Mouse (Mus musculus) liver, embryonic 16.5 days (tissue): ENCODE measurements at regions not wholly inside any gene's neighbourhood (a gene's known extent, or its start where the extent isn't known, plus 50 kb on each side); places are given as distances from the start of the nearest gene placed in this dataset.
A peak's percentile ranks its signal among the peaks of the same experiment; 100 is the strongest.

Experiments
- ATAC-seq: fragments of 200-750 bp; cut with Nextera tagmentation; 2 replicates; pipeline ENCODE4 v1.8.0; 2017; ENCODE audit warnings: low read depth, mild to moderate bottlenecking, moderate number of reproducible peaks, moderate library complexity
- H3K27ac ChIP-seq: fragments of 300-500 bp; sonication (generic); 2 replicates; pipeline ENCODE4 v1.5.1; 2014; ENCODE audit warnings: mild to moderate bottlenecking, low read length
- H3K27me3 ChIP-seq: fragments of 300-500 bp; sonication (generic); 2 replicates; pipeline ENCODE4 v1.6.1; 2014; ENCODE audit warnings: low read depth, low read length, mixed read lengths; ENCODE audit not compliant: control insufficient read depth, insufficient read depth
- H3K36me3 ChIP-seq: fragments of 300-500 bp; sonication (generic); 2 replicates; pipeline ENCODE4 v1.6.1; 2014; ENCODE audit warnings: mild to moderate bottlenecking; ENCODE audit not compliant: control insufficient read depth, insufficient read depth
- H3K4me1 ChIP-seq: fragments of 300-500 bp; sonication (generic); 2 replicates; pipeline ENCODE4 v1.6.1; 2014; ENCODE audit warnings: low read depth, low read length, mixed read lengths; ENCODE audit not compliant: control insufficient read depth
- H3K4me2 ChIP-seq: fragments of 300-500 bp; sonication (generic); 2 replicates; pipeline ENCODE4 v1.6.1; 2014; ENCODE audit warnings: low read depth, low read length, mixed read lengths
- H3K4me3 ChIP-seq: fragments of 300-500 bp; sonication (generic); 2 replicates; pipeline ENCODE4 v1.5.1; 2014; ENCODE audit warnings: low read depth, mild to moderate bottlenecking, low read length
- H3K9ac ChIP-seq: fragments of 300-500 bp; sonication (generic); 2 replicates; pipeline ENCODE4 v1.6.1; 2014; ENCODE audit warnings: low read depth, low read length
- H3K9me3 ChIP-seq: fragments of 300-500 bp; sonication (generic); replicated peaks from 2 replicates; pipeline ENCODE4 v1.6.1; 2016; ENCODE audit warnings: low read length; ENCODE audit not compliant: control insufficient read depth
- WGBS: fragments of 180-500 bp; shearing (Covaris S2); extraction: QIAGEN DNeasy Blood & Tissue Kit; methylation state at CpG from one replicate; pipeline ENCODE4 v1.1.7; 2014; ENCODE audit not compliant: insufficient replicate concordance; 5-methylcytosine and 5-hydroxymethylcytosine counted together

DNA sequence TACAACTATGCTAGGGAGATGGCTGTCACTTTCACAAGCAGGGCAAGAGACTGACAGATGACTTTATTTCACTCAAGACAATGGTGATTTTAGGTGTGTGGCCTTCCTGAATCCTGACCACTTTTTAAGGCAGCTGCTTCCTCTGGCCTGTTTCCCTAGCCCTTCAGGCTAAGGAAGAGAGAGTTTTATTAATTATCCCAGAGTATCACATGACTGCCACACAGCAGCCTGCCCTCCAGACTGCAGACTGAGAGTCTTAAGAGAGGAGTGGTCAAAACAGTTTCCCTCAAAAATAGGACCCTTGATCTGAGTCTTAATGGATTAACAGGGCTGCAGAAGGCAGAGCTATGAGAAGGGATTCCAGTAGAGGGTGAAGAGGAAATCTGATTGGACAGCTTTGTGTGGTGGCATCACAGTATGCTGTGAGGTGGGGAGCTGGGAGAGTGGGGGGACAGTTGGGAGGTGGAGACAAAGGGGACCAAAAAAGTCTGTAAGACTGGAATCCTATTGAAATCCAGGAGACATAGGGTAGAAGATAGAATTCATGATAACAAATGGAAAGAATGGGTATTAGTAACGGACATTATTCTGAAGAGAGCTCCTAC is 61.8 kb upstream of the Zeb2 start:
- no peaks in the 10 kb centered on the region for H3K9me3 ChIP-seq
- ATAC-seq, result no peak
- no peaks in the 10 kb centered on the region for H3K27me3 ChIP-seq
- H3K4me2 ChIP-seq, result no peak overlapping the region
- no peak overlapping the region for H3K9ac ChIP-seq
- H3K36me3 ChIP-seq, result no peaks in the 10 kb centered on the region
- no peak overlapping the region for H3K4me3 ChIP-seq
- WGBS, result 82% methylated on average over 1 of the region's 1 CpGs
- peaks cover 8% of the 10 kb centered on the region for H3K4me1 ChIP-seq
- H3K27ac ChIP-seq, result no peak overlapping the region

DNA sequence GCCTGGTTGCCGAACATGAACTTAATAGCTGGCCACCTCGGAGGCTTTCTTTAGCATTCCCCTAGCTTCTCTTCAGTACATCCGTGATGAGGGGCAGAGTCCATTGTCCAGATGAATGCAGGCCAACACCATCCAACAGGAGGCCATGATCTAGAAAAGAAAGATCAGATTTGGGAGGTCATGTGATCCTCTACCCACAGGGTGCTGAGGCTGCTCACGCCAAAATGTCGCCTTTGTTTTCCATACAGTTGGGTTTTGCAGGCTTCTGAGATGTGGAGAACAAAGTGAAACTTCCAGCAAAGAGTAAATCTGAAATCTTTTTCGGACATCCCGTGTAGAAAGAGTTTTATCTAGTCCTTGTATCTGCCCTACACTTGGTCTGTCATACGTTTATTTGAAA is 55.2 kb upstream of the Zeb2 start:
- peak overlapping the region; percentile 61 for H3K4me2 ChIP-seq
- peaks cover 26% of the 10 kb centered on the region for H3K4me1 ChIP-seq
- H3K27ac ChIP-seq, result no peak overlapping the region; the same call in 1 of the 2 replicates
- no peak overlapping the region for H3K4me3 ChIP-seq
- no peak for ATAC-seq
- no peaks in the 10 kb centered on the region for H3K36me3 ChIP-seq
- no peak overlapping the region for H3K9ac ChIP-seq
- H3K27me3 ChIP-seq, result no peaks in the 10 kb centered on the region
- 39% methylated on average over 8 of the region's 8 CpGs for WGBS
- H3K9me3 ChIP-seq, result no peaks in the 10 kb centered on the region

DNA sequence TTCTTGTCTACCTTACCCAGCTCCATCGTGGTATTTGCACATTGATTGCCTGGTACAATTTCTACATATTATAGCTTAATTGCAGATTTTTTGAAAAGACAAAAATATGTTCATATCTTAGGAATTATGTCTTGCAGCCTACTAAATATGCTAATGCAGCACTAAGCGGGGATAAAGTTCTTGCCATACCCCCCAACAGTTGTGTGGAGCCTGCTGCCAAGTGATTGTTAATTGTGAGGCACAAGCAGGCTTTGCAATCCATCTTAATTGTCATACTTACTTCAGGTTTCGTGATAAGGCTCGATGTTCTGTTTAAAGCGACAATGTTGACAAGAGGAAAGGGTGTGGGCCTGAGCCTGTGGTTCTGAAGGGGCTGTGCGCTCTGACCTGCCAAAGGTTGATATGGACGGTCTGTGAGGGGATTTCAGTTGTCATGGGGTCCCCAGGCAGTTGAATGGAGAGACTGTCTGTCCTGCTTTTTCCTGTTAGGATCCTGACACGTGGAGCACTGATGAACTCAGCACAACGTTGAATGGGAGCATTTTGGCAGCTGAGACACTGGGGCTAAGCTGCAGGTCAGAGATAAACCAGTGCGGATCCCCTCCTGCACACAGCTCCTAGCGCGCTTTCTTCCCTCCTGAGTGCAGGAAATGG is 54.5 kb upstream of the Zeb2 start:
- 14% methylated on average over 12 of the region's 12 CpGs for WGBS
- Histone ChIP-seq H3K4me3 (peak overlapping the region; percentile 26), H3K9me3 (no peaks in the 10 kb centered on the region), H3K4me1 (peaks cover 26% of the 10 kb centered on the region), H3K4me2 (peak overlapping the region; percentile 61), H3K36me3 (no peaks in the 10 kb centered on the region), H3K9ac (no peak overlapping the region), H3K27ac (peak overlapping the region; percentile 63), H3K27me3 (no peaks in the 10 kb centered on the region)
- ATAC-seq, result peak; percentile 91

DNA sequence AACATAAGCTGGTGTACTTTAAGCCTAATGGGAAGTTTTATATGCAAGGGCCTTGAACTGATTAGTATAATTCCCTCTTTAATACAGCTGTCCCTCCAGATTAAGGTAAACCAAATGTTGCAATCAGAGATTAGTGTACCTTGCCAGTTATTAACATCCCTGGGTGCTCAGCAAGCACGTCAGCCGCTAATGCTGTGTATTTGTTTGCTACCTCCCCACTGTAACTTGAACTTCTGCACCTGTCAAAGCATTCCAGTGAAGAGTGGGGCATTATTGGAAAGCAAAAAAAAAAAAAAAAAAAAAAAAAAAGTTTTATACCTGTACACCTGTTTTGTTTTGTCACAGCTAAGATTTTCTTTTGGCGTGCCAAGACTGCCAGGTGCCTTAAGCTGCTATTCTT is 53.1 kb upstream of the Zeb2 start:
- no peaks in the 10 kb centered on the region for H3K9me3 ChIP-seq
- H3K4me3 ChIP-seq, result no peak overlapping the region
- no peak for ATAC-seq
- H3K4me2 ChIP-seq, result no peak overlapping the region
- 67% methylated on average over 3 of the region's 3 CpGs for WGBS
- H3K27ac ChIP-seq, result no peak overlapping the region
- no peak overlapping the region for H3K9ac ChIP-seq
- peaks cover 26% of the 10 kb centered on the region for H3K4me1 ChIP-seq
- H3K36me3 ChIP-seq, result no peaks in the 10 kb centered on the region
- H3K27me3 ChIP-seq, result no peaks in the 10 kb centered on the region

DNA sequence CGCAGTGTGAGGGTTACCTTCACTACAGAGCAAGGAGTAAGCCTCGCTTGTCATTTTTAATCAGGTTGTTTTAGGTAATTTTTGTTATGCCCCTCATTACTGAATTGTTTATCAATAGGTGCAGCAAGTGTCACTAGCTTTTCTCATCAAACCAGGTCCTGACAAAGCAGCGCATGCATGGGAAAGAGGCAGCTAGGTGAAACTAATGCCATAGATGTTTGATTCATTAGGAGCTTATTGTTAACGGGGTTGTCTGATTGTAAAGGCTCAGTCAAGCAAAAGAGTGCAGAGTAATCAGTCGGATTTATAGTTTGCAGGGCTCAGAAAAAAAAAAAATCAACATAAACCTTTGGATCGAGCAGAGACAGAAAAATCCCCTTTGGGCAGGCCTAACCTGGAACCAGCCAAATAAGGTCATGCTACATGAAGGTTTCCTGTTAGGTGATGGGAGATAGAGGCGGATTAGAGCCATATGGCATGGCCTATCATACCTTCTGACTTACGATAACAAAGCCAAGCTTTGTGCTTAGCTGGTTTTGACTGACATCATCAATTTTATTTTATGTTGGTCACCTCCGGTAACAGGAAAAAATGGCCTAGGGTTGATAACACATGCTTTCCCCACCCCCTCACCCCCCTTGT is 52.4 kb upstream of the Zeb2 start:
- no peaks in the 10 kb centered on the region for H3K9me3 ChIP-seq
- no peak overlapping the region for H3K9ac ChIP-seq
- H3K27me3 ChIP-seq, result no peaks in the 10 kb centered on the region
- peaks cover 26% of the 10 kb centered on the region for H3K4me1 ChIP-seq
- no peaks in the 10 kb centered on the region for H3K36me3 ChIP-seq
- WGBS, result 46% methylated on average over 9 of the region's 9 CpGs
- H3K4me3 ChIP-seq, result no peak overlapping the region
- no peak overlapping the region for H3K27ac ChIP-seq
- ATAC-seq, result no peak
- no peak overlapping the region for H3K4me2 ChIP-seq

DNA sequence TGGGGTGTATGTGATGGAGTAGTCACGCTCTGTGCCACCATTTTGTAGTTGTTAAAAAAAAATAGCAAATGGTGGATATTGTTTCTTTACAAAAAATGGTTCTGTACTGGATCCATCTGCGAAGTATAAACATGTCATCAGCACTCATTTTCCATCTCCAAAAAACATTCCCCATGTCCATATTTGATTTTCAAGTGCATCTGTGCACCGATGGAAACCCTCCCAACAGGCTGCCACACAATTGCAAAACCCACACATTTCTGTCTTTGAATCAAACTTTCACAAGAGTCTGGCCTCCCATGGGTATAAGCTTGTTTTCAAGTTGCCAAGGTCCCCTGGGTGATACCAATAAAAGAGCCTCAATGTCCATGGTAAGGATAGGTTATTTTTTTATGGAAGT is 51.4 kb upstream of the Zeb2 start:
- no peaks in the 10 kb centered on the region for H3K9me3 ChIP-seq
- H3K36me3 ChIP-seq, result no peaks in the 10 kb centered on the region
- no peak overlapping the region for H3K4me2 ChIP-seq
- ATAC-seq, result no peak
- no peaks in the 10 kb centered on the region for H3K27me3 ChIP-seq
- H3K9ac ChIP-seq, result no peak overlapping the region
- WGBS, result 78% methylated on average over 3 of the region's 3 CpGs
- no peak overlapping the region for H3K4me3 ChIP-seq
- H3K27ac ChIP-seq, result no peak overlapping the region
- peaks cover 26% of the 10 kb centered on the region for H3K4me1 ChIP-seq
